Mouse (Mus musculus): ENCODE measurements at regions not wholly inside any gene's neighbourhood (a gene's known extent, or its start where the extent isn't known, plus 50 kb on each side); places are given as distances from the start of the nearest gene placed in this dataset.

DNA sequence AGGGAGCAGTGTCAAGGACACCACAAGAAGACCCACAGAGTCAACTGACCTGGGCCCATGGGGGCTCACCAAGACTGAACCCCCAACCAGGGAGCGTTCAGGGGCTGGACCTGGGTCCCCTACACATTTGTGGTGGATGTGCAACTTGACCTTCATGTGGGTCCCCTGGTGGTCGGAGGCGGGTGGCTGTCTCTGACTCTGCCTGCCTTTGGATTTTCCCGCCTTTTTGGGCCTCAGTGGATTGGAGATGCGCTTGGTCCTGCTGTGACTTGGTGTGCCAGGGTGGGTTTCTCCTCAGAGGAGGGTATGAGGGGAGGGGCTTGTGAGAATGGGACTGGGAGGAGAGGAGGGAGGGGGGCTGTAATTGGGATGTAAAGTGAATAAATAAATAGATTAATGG is 99.3 kb upstream of the Armc2 start:
- WGBS = 96% methylated on average over 5 of the region's 5 CpGs
- ATAC-seq (ENCODE audit: low read depth) = no peak
- Histone ChIP-seq H3K9me3 (ENCODE audit: control insufficient read depth, low read length) (no peaks in the 10 kb centered on the region), H3K36me3 (ENCODE audit: control insufficient read depth, insufficient read depth, low read length) (no peaks in the 10 kb centered on the region), H3K4me3 (ENCODE audit: low read depth, low read length) (no peak overlapping the region), H3K27ac (replicated peaks; ENCODE audit: low read depth, low read length) (no peak overlapping the region), H3K4me1 (ENCODE audit: control insufficient read depth, insufficient read depth, low read length) (peaks cover 10% of the 10 kb centered on the region; the same call in 1 of the 2 replicates), H3K27me3 (replicated peaks; ENCODE audit: control insufficient read depth, insufficient read depth, low read length) (no peaks in the 10 kb centered on the region), H3K4me2 (ENCODE audit: low read depth, low read length) (no peak overlapping the region), H3K9ac (ENCODE audit: low read depth, low read length) (no peak overlapping the region)
- DNase-seq (ENCODE audit: low spot score) = no peak

DNA sequence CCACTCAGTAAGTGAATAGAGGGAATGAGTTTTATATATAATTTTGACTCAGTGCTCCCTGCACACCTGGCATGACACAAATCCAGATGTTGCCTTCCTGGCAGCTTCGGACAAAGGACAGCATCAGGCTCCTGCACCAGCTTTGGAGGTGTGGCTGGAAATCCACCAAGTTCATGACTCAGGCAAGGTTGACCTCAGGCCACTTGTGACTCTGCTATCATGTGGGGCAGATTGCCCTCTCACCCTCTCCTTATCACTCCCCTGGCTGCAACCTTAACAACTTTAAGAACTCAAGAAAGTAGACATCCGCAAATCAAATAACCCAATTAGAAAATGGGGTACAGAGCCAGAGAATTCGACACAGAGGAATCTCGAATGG is 97.7 kb upstream of the Armc2 start:
- no peaks in the 10 kb centered on the region for H3K9me3 ChIP-seq (ENCODE audit: control insufficient read depth, low read length)
- WGBS = 80% methylated on average over 4 of the region's 4 CpGs
- H3K27me3 ChIP-seq (replicated peaks; ENCODE audit: control insufficient read depth, insufficient read depth, low read length) = no peaks in the 10 kb centered on the region
- H3K4me2 ChIP-seq (ENCODE audit: low read depth, low read length) = no peak overlapping the region
- no peak overlapping the region for H3K9ac ChIP-seq (ENCODE audit: low read depth, low read length)
- ATAC-seq (ENCODE audit: low read depth) = no peak
- H3K36me3 ChIP-seq (ENCODE audit: control insufficient read depth, insufficient read depth, low read length) = no peaks in the 10 kb centered on the region
- H3K27ac ChIP-seq (replicated peaks; ENCODE audit: low read depth, low read length) = no peak overlapping the region
- no peak overlapping the region for H3K4me3 ChIP-seq (ENCODE audit: low read depth, low read length)
- DNase-seq (ENCODE audit: low spot score) = no peak
- peaks cover 9% of the 10 kb centered on the region; the same call in 1 of the 2 replicates for H3K4me1 ChIP-seq (ENCODE audit: control insufficient read depth, insufficient read depth, low read length)

DNA sequence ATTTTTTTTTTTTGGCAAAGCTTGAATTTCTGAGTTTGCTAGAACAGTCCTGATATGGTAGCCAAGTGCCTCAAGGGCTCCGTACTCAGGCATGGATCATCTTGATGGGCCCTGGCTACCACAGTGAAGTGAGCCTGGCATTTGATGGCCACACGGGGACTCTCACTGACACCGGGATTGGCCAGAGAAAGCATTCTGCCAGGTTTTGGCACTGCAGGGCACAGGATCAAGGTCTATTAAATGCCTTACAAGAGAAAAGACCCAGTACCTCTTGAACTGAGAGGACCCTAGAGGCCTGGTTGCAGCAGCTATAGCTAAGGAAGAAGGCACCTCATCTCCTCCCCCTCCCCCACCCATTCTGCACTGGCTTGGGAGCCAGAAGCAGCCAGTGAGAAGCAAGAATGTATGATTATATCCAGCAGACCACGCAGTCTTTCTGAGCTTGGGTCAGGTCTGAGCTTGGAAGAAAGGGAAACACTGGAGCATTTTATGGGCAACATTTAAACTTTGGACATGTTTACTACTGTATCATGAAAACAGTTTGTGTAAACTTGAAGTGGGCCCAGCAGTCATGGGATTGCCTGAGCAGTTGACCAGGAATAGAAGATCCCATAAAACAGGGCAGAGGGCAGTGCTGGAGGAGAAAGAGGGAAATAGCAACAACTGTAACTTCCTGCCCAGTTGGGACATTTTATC is 97.1 kb upstream of the Armc2 start:
- Histone ChIP-seq H3K9ac (ENCODE audit: low read depth, low read length) (no peak overlapping the region), H3K4me3 (ENCODE audit: low read depth, low read length) (no peak overlapping the region), H3K9me3 (ENCODE audit: control insufficient read depth, low read length) (no peaks in the 10 kb centered on the region), H3K27ac (replicated peaks; ENCODE audit: low read depth, low read length) (no peak overlapping the region), H3K36me3 (ENCODE audit: control insufficient read depth, insufficient read depth, low read length) (no peaks in the 10 kb centered on the region), H3K27me3 (replicated peaks; ENCODE audit: control insufficient read depth, insufficient read depth, low read length) (no peaks in the 10 kb centered on the region), H3K4me1 (ENCODE audit: control insufficient read depth, insufficient read depth, low read length) (peaks cover 9% of the 10 kb centered on the region; the same call in 1 of the 2 replicates), H3K4me2 (ENCODE audit: low read depth, low read length) (no peak overlapping the region)
- ATAC-seq (ENCODE audit: low read depth) (no peak), DNase-seq (ENCODE audit: low spot score) (no peak)
- WGBS = 79% methylated on average over 4 of the region's 4 CpGs

DNA sequence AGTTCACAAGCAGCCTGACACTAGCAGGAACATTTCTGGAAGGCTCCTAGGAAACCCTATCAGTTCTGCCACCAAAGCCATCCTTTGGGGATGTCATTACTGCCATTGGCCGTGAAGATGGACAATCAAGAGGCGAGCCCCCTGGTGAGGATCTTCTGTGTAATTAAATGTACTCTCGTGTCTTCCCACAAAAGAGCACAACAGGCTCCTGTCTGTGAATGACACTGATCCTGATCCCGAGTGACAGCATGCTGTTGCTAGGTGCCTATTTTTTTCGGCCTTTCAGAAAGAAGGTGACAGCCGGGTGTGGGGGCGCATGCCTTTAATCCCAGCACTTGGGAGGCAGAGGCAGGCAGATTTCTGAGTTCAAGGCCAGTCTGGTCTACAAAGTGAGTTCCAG is 92.5 kb upstream of the Armc2 start:
- H3K9ac ChIP-seq (ENCODE audit: low read depth, low read length) = no peak overlapping the region
- WGBS = 76% methylated on average over 7 of the region's 7 CpGs
- H3K9me3 ChIP-seq (ENCODE audit: control insufficient read depth, low read length) = no peaks in the 10 kb centered on the region
- H3K27ac ChIP-seq (replicated peaks; ENCODE audit: low read depth, low read length) = no peak overlapping the region
- no peaks in the 10 kb centered on the region for H3K27me3 ChIP-seq (replicated peaks; ENCODE audit: control insufficient read depth, insufficient read depth, low read length)
- H3K4me2 ChIP-seq (ENCODE audit: low read depth, low read length) = no peak overlapping the region
- H3K36me3 ChIP-seq (ENCODE audit: control insufficient read depth, insufficient read depth, low read length) = no peaks in the 10 kb centered on the region
- DNase-seq (ENCODE audit: low spot score) (no peak), ATAC-seq (ENCODE audit: low read depth) (no peak)
- no peak overlapping the region for H3K4me3 ChIP-seq (ENCODE audit: low read depth, low read length)
- H3K4me1 ChIP-seq (ENCODE audit: control insufficient read depth, insufficient read depth, low read length) = no peaks in the 10 kb centered on the region

DNA sequence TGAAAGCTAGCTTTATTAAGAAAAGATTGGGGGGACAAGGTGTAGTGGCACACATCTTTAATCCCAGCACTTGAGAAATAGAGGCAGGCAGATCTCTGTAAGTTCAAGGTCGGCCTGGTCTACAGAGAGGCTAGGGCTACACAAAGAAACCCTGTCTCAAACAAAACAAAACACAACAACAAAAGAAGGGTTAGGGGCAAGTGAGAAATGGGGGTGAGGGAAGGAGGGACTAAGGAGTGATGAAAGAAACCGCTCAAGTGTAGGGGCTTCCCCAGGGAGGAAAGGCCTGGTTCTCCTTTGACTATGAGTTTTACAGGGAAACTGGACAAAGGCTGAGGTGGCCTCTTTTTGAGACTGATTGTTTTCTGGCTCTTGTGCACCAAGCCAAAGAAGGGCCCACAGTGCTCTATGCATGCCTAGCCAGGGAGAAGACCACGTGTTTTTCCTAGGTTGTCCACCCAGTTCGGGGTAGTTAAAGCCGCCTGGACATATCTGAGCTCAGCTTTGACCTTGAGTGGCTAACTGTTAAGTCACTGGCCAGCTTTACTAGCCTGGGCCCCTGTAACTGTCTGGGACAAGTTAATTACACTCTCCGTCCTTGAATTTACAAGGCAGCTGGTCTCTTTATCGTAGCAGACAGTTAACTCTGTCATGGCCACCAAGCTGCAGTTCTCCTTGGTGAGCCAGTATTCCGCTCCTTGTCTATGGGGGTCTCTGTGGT is 90.2 kb upstream of the Armc2 start:
- ATAC-seq (ENCODE audit: low read depth) = no peak
- H3K9me3 ChIP-seq (ENCODE audit: control insufficient read depth, low read length) = peaks cover 6% of the 10 kb centered on the region; the same call in 1 of the 2 replicates
- no peak overlapping the region for H3K9ac ChIP-seq (ENCODE audit: low read depth, low read length)
- WGBS = 55% methylated on average over 8 of the region's 8 CpGs
- H3K27ac ChIP-seq (replicated peaks; ENCODE audit: low read depth, low read length) = no peak overlapping the region
- H3K4me1 ChIP-seq (ENCODE audit: control insufficient read depth, insufficient read depth, low read length) = no peaks in the 10 kb centered on the region
- H3K36me3 ChIP-seq (ENCODE audit: control insufficient read depth, insufficient read depth, low read length) = no peaks in the 10 kb centered on the region
- no peaks in the 10 kb centered on the region for H3K27me3 ChIP-seq (replicated peaks; ENCODE audit: control insufficient read depth, insufficient read depth, low read length)
- H3K4me2 ChIP-seq (ENCODE audit: low read depth, low read length) = no peak overlapping the region
- H3K4me3 ChIP-seq (ENCODE audit: low read depth, low read length) = no peak overlapping the region
- DNase-seq (ENCODE audit: low spot score) = no peak

DNA sequence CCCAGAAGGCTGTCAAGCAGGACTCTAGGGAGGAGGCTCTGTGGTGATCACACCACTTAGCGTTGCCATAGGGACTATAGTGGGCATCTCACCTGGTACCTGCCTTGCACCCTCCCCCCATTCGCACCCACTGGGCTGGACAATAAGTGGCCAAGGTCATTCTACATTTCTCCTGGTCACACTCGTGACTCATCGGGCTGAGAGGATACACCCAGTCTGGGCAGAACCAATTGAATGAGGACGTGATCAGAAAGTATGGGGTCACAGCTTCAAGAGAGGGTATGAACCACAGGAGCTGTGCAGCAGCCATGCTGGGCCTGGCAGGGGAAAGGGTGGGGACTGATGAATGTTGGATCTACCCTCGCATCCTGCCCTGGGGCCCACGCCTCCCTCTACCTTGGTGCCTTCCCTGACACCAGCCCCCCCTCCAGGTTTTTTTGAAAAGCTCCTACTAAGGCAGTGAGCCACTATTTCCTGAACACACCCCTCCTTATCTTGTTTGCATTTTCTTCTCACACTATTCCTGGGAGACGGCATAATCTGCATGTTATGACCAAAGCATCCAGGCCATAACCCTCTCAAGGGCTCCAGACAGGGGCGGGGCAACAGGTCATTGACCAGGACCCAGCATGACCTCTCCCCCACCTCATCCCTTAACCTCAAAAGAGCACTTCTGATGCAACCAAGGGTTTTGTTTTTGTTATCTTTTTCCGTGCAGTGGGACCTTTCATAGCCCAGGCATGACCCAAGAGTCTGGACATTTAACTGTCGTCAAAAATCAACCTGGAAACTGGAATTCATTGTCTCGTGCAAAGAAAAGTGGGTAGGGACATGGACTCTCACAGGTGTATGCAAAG is 89.4 kb upstream of the Armc2 start:
- Histone ChIP-seq H3K4me1 (ENCODE audit: control insufficient read depth, insufficient read depth, low read length) (no peaks in the 10 kb centered on the region), H3K4me2 (ENCODE audit: low read depth, low read length) (no peak overlapping the region), H3K27me3 (replicated peaks; ENCODE audit: control insufficient read depth, insufficient read depth, low read length) (no peaks in the 10 kb centered on the region), H3K4me3 (ENCODE audit: low read depth, low read length) (no peak overlapping the region), H3K27ac (replicated peaks; ENCODE audit: low read depth, low read length) (no peak overlapping the region), H3K36me3 (ENCODE audit: control insufficient read depth, insufficient read depth, low read length) (no peaks in the 10 kb centered on the region), H3K9ac (ENCODE audit: low read depth, low read length) (no peak overlapping the region), H3K9me3 (ENCODE audit: control insufficient read depth, low read length) (peaks cover 6% of the 10 kb centered on the region; the same call in 1 of the 2 replicates)
- WGBS = 83% methylated on average over 12 of the region's 12 CpGs
- no peak for ATAC-seq (ENCODE audit: low read depth)
- no peak for DNase-seq (ENCODE audit: low spot score)

DNA sequence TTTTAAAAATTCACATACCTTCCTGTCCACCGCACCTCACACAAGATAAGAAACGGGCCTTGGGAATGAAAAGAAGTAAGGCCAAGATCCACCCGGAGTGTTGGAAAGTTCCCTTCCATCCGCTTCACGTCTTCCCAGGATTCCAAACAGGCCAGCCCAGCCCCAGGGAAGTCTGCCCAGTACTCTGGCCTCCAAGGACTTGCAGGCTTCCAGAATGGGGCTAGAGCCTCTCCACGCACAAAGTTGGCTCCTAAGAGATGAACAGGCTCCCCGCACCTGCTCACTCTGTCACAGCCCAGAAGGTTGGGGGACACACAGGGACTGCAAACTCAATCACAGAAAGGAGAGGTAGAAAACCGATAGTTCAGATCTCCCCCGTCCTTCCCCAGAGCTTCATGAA is 88.4 kb upstream of the Armc2 start:
- H3K4me2 ChIP-seq (ENCODE audit: low read depth, low read length) = no peak overlapping the region
- DNase-seq (ENCODE audit: low spot score) = no peak
- 78% methylated on average over 9 of the region's 9 CpGs for WGBS

DNA sequence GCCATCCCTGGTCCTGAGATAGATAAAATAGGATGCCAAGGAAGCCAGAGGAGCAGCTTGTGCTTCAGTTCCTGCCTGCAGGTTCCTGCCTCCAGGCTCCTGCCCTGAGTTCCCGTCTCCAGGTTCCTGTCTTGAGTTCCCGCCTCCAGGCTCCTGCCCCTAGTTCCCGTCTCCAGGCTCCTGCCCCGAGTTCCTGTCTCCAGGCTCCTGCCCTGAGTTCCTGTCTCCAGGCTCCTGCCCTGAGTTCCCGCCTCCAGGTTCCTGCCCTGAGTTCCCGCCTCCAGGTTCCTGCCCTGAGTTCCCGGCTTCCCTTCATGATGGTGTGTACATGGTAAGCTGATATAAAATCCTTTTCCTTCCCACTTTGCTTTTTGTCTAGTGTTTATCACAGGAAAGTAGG is 86.8 kb upstream of the Armc2 start:
- ATAC-seq (ENCODE audit: low read depth) (no peak), DNase-seq (ENCODE audit: low spot score) (no peak)
- Histone ChIP-seq H3K27me3 (replicated peaks; ENCODE audit: control insufficient read depth, insufficient read depth, low read length) (no peaks in the 10 kb centered on the region), H3K9ac (ENCODE audit: low read depth, low read length) (no peak overlapping the region), H3K4me1 (ENCODE audit: control insufficient read depth, insufficient read depth, low read length) (no peaks in the 10 kb centered on the region), H3K27ac (replicated peaks; ENCODE audit: low read depth, low read length) (no peak overlapping the region), H3K4me2 (ENCODE audit: low read depth, low read length) (no peak overlapping the region), H3K4me3 (ENCODE audit: low read depth, low read length) (no peak overlapping the region), H3K36me3 (ENCODE audit: control insufficient read depth, insufficient read depth, low read length) (no peaks in the 10 kb centered on the region), H3K9me3 (ENCODE audit: control insufficient read depth, low read length) (peaks cover 6% of the 10 kb centered on the region; the same call in 1 of the 2 replicates)
- WGBS = 86% methylated on average over 7 of the region's 7 CpGs

More for the DNA sequence above, 88.4 kb upstream of the Armc2 start:
- Histone ChIP-seq H3K36me3 (ENCODE audit: control insufficient read depth, insufficient read depth, low read length) (no peaks in the 10 kb centered on the region), H3K4me1 (ENCODE audit: control insufficient read depth, insufficient read depth, low read length) (no peaks in the 10 kb centered on the region), H3K27me3 (replicated peaks; ENCODE audit: control insufficient read depth, insufficient read depth, low read length) (no peaks in the 10 kb centered on the region), H3K9me3 (ENCODE audit: control insufficient read depth, low read length) (peaks cover 6% of the 10 kb centered on the region; the same call in 1 of the 2 replicates), H3K27ac (replicated peaks; ENCODE audit: low read depth, low read length) (no peak overlapping the region), H3K4me3 (ENCODE audit: low read depth, low read length) (no peak overlapping the region), H3K9ac (ENCODE audit: low read depth, low read length) (no peak overlapping the region)
- ATAC-seq (ENCODE audit: low read depth) = no peak
